Mouse (Mus musculus) neural tube, embryonic 13.5 days (tissue): ENCODE measurements at regions not wholly inside any gene's neighbourhood (a gene's known extent, or its start where the extent isn't known, plus 50 kb on each side); places are given as distances from the start of the nearest gene placed in this dataset.
A peak's percentile ranks its signal among the peaks of the same experiment; 100 is the strongest.

Experiments used
- ATAC-seq: fragments of 200-750 bp; cut with Nextera tagmentation; 2 replicates; pipeline ENCODE4 v1.8.0; 2017; ENCODE audit warnings: low read depth, mild to moderate bottlenecking, moderate TSS enrichment, moderate library complexity
- H3K27ac ChIP-seq: fragments of 300-500 bp; sonication (generic); replicated peaks from 2 replicates; pipeline ENCODE4 v1.5.1; 2015; ENCODE audit warnings: moderate library complexity, mild to moderate bottlenecking, inconsistent platforms
- H3K27me3 ChIP-seq: fragments of 300-500 bp; sonication (generic); 2 replicates; pipeline ENCODE4 v1.6.1; 2015; ENCODE audit warnings: mild to moderate bottlenecking, inconsistent platforms
- H3K36me3 ChIP-seq: fragments of 300-500 bp; sonication (generic); 2 replicates; pipeline ENCODE4 v1.6.1; 2015; ENCODE audit warnings: mild to moderate bottlenecking, inconsistent platforms
- H3K4me1 ChIP-seq: fragments of 300-500 bp; sonication (generic); replicated peaks from 2 replicates; pipeline ENCODE4 v1.6.1; 2015; ENCODE audit warnings: inconsistent platforms
- H3K4me2 ChIP-seq: fragments of 300-500 bp; sonication (generic); 2 replicates; pipeline ENCODE4 v1.6.1; 2015; ENCODE audit warnings: inconsistent platforms, mild to moderate bottlenecking, moderate library complexity
- H3K4me3 ChIP-seq: fragments of 300-500 bp; sonication (generic); 2 replicates; pipeline ENCODE4 v1.5.1; 2015; ENCODE audit warnings: mild to moderate bottlenecking, inconsistent platforms
- H3K9ac ChIP-seq: fragments of 300-500 bp; sonication (generic); 2 replicates; pipeline ENCODE4 v1.6.1; 2015; ENCODE audit warnings: moderate library complexity, mild to moderate bottlenecking, inconsistent platforms
- H3K9me3 ChIP-seq: fragments of 300-500 bp; sonication (generic); 2 replicates; pipeline ENCODE4 v1.6.1; 2016; ENCODE audit warnings: inconsistent platforms
- WGBS: fragments of 180-500 bp; shearing (Covaris S2); methylation state at CpG from one replicate; pipeline ENCODE4 v1.1.7; 2015; 5-methylcytosine and 5-hydroxymethylcytosine counted together

DNA sequence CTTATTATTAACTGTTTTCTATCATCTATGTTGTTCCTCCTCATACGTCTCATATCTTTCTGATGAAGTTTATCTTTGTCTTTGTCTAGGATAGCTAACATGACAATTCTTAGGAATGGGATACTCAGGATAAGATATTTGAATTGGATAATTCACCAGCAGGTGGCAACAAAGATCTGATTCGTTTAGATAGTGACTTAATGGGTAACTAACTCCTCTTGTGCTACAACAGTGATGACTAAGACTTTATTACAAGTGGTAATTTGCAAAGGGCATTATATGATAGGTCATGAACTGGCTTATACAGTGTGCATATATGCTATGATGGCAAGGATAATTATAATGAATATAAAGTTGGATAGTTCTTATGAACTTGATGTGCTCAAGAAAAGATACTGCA, 1207.9 kb downstream of the Nxph1 start:
- H3K9ac ChIP-seq = no peak overlapping the region
- H3K36me3 ChIP-seq = no peaks in the 10 kb centered on the region
- ATAC-seq = no peak
- WGBS = 60% methylated on average over 2 of the region's 2 CpGs
- H3K27me3 ChIP-seq = no peaks in the 10 kb centered on the region
- H3K4me3 ChIP-seq = no peak overlapping the region
- no peaks in the 10 kb centered on the region for H3K4me1 ChIP-seq
- H3K4me2 ChIP-seq = no peak overlapping the region
- H3K27ac ChIP-seq = no peak overlapping the region
- no peaks in the 10 kb centered on the region for H3K9me3 ChIP-seq

DNA sequence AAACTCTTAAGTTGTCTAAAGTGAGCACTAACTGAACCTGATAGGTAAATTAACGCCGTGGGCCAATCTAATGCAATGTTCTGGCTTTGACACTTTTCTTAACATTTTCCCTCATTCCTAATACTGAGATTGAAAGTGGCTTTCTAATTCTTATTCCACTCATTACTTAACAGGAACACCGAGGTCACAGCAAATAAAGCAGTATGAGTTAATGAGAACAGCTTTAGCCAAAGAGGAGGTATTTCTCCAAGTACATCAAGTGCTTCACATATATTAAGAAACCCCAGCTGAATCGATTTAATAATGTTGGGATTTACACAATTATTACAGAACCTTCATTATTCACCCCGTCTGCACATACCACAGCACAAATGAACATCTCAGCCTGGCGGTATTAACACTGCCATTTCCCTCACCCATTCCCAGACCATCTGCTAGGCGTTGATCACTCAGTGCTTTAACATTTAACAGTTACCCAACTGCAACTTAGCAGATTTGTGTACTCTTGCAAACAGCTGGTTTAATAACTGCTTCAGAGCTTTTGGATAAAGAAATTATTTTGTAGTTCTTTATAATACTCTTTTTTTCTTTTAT, 1233.5 kb downstream of the Nxph1 start:
- Histone ChIP-seq H3K9ac (no peak overlapping the region), H3K36me3 (no peaks in the 10 kb centered on the region), H3K4me3 (no peak overlapping the region), H3K9me3 (no peaks in the 10 kb centered on the region; the same call in 1 of the 2 replicates), H3K4me1 (no peaks in the 10 kb centered on the region), H3K4me2 (no peak overlapping the region), H3K27ac (no peak overlapping the region), H3K27me3 (no peaks in the 10 kb centered on the region)
- peak; percentile 82 for ATAC-seq
- WGBS = 60% methylated on average over 7 of the region's 7 CpGs

DNA sequence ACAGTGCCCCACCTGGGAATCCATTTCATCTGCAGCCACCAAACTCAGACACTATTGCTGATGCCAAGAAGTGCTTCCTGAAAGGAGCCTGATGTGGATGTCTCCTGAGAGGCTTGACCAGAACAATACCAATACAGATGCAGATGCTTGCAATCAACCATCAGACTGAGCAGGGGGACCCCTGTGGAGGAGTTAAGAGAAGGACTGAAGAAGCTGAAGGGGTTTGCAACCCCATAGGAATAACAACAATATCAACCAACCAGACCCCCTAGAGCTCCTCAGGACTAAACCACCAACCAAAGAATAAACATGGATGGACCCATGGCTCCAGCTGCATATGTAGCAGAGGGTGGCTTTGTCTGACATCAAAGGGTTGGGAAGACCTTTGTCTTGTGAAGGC, 1237.7 kb downstream of the Nxph1 start:
- no peak overlapping the region for H3K9ac ChIP-seq
- no peaks in the 10 kb centered on the region for H3K36me3 ChIP-seq
- H3K9me3 ChIP-seq = no peaks in the 10 kb centered on the region; the same call in 1 of the 2 replicates
- H3K4me3 ChIP-seq = no peak overlapping the region
- no peak overlapping the region for H3K27ac ChIP-seq
- ATAC-seq = no peak
- no peaks in the 10 kb centered on the region for H3K4me1 ChIP-seq
- no peaks in the 10 kb centered on the region for H3K27me3 ChIP-seq
- H3K4me2 ChIP-seq = no peak overlapping the region
